Mouse (Mus musculus) stomach, embryonic 14.5 days (tissue): ENCODE measurements around the gene Cacng1. TPM values are rescaled to one million over a fixed set of nuclear protein-coding genes. Genes with fewer than 3 reads are reported as not detected.

Source experiments
- ATAC-seq: fragments of 200-750 bp; cut with Nextera tagmentation; 2 replicates; pipeline ENCODE4 v1.8.0; 2017; ENCODE audit warnings: low read depth, moderate TSS enrichment; ENCODE audit not compliant: insufficient number of reproducible peaks, insufficient read depth, low FRiP score
- H3K27ac ChIP-seq: fragments of 300-500 bp; sonication (generic); 2 replicates; pipeline ENCODE4 v1.5.1; 2014; ENCODE audit warnings: mild to moderate bottlenecking, low read length, moderate library complexity, mixed read lengths
- H3K27me3 ChIP-seq: fragments of 300-500 bp; sonication (generic); 2 replicates; pipeline ENCODE4 v1.6.1; 2014; ENCODE audit warnings: low read length, control low read depth, mixed read lengths; ENCODE audit not compliant: control insufficient read depth, insufficient read depth
- H3K36me3 ChIP-seq: fragments of 300-500 bp; sonication (generic); 2 replicates; pipeline ENCODE4 v1.6.1; 2014; ENCODE audit warnings: mild to moderate bottlenecking, control low read depth, low read length, moderate library complexity, mixed read lengths; ENCODE audit not compliant: control insufficient read depth, insufficient read depth
- H3K4me1 ChIP-seq: fragments of 300-500 bp; sonication (generic); 2 replicates; pipeline ENCODE4 v1.6.1; 2014; ENCODE audit warnings: low read length, control low read depth, mixed read lengths; ENCODE audit not compliant: control insufficient read depth, insufficient read depth
- H3K4me2 ChIP-seq: fragments of 300-500 bp; sonication (generic); replicated peaks from 2 replicates; pipeline ENCODE4 v1.6.1; 2014; ENCODE audit warnings: low read depth, low read length, control low read depth
- H3K4me3 ChIP-seq: fragments of 300-500 bp; sonication (generic); 2 replicates; pipeline ENCODE4 v1.5.1; 2014; ENCODE audit warnings: low read depth, low read length, control low read depth
- H3K9ac ChIP-seq: fragments of 300-500 bp; sonication (generic); replicated peaks from 2 replicates; pipeline ENCODE4 v1.6.1; 2014; ENCODE audit warnings: low read depth, mild to moderate bottlenecking, control low read depth, low read length, moderate library complexity, mixed read lengths
- H3K9me3 ChIP-seq: fragments of 300-500 bp; sonication (generic); 2 replicates; pipeline ENCODE4 v1.6.1; 2016; ENCODE audit warnings: low read depth, low read length, control low read depth; ENCODE audit not compliant: control insufficient read depth
- WGBS: fragments of 180-500 bp; shearing (Covaris S2); extraction: QIAGEN DNeasy Blood & Tissue Kit; methylation state at CpG from one replicate; pipeline ENCODE4 v1.1.7; 2014; 5-methylcytosine and 5-hydroxymethylcytosine counted together
- polyA plus RNA-seq: library from polyadenylated mRNA; unstranded; fragments of >200 nt; fragmentation: Nextera tagmentation; extraction: Ambion mirVana; gene quantifications from 2 replicates; pipeline ENCODE4 v1.2.1, GENCODE M21; 2014

The Cacng1 gene
- polyA plus RNA-seq: not detected in 2 replicates

- H3K9me3 ChIP-seq: no peaks in the 10 kb centered on the region
- no peak within 1 kb of the TSS for H3K27ac ChIP-seq
- WGBS: 70% methylated on average over 16 of the region's 16 CpGs
- no peaks in the 10 kb centered on the region for H3K27me3 ChIP-seq
- H3K4me1 ChIP-seq: no peaks in the 10 kb centered on the region
- no peaks in the 10 kb centered on the region for H3K36me3 ChIP-seq
- no peak within 1 kb of the TSS for H3K4me2 ChIP-seq
- no peak within 1 kb of the TSS for H3K9ac ChIP-seq
- H3K4me3 ChIP-seq: no peak within 1 kb of the TSS
- no peak for ATAC-seq
These were observed at the start of gene Cacng1 for GRCm38 (mm10) chr11:107716332-107716938. Cacng1 (minus strand) TSS chr11:107716522.

GRCm38 (mm10) chr11:107762688-107763460 lies 46.6 kb upstream of the Cacng1 start:
- H3K4me2 ChIP-seq: no peak overlapping the region
- ATAC-seq: peak; percentile 53; the same call in 1 of the 2 replicates
- H3K4me1 ChIP-seq: peaks cover 13% of the 10 kb centered on the region
- H3K27me3 ChIP-seq: no peaks in the 10 kb centered on the region
- no peak overlapping the region for H3K4me3 ChIP-seq
- no peaks in the 10 kb centered on the region for H3K9me3 ChIP-seq
- no peak overlapping the region for H3K27ac ChIP-seq
- H3K36me3 ChIP-seq: no peaks in the 10 kb centered on the region
- H3K9ac ChIP-seq: no peak overlapping the region
- WGBS: 34% methylated on average over 8 of the region's 8 CpGs

- H3K9ac ChIP-seq: no peak overlapping the region
- H3K27me3 ChIP-seq: no peaks in the 10 kb centered on the region
- peaks cover 13% of the 10 kb centered on the region for H3K4me1 ChIP-seq
- no peak overlapping the region for H3K4me2 ChIP-seq
- no peaks in the 10 kb centered on the region for H3K36me3 ChIP-seq
- ATAC-seq: no peak
- H3K4me3 ChIP-seq: no peak overlapping the region
- no peak overlapping the region for H3K27ac ChIP-seq
- no peaks in the 10 kb centered on the region for H3K9me3 ChIP-seq
- WGBS: 66% methylated on average over 10 of the region's 10 CpGs
These were observed 45.6 kb upstream of the Cacng1 start for GRCm38 (mm10) chr11:107761790-107762500.

- ATAC-seq: no peak
- Histone ChIP-seq H3K4me2 (no peak overlapping the region), H3K9me3 (no peaks in the 10 kb centered on the region), H3K4me1 (peaks cover 13% of the 10 kb centered on the region), H3K27me3 (no peaks in the 10 kb centered on the region), H3K36me3 (no peaks in the 10 kb centered on the region), H3K4me3 (no peak overlapping the region), H3K9ac (no peak overlapping the region), H3K27ac (no peak overlapping the region)
- WGBS: 73% methylated on average over 10 of the region's 10 CpGs
These were observed 43.7 kb upstream of the Cacng1 start for GRCm38 (mm10) chr11:107760001-107760400.

- Histone ChIP-seq H3K27me3 (no peaks in the 10 kb centered on the region), H3K9me3 (no peaks in the 10 kb centered on the region), H3K4me3 (no peak overlapping the region), H3K36me3 (no peaks in the 10 kb centered on the region), H3K4me2 (no peak overlapping the region), H3K27ac (no peak overlapping the region), H3K4me1 (peaks cover 13% of the 10 kb centered on the region), H3K9ac (no peak overlapping the region)
- ATAC-seq: no peak
- 75% methylated on average over 9 of the region's 9 CpGs for WGBS
These were observed 43.2 kb upstream of the Cacng1 start for GRCm38 (mm10) chr11:107759516-107759915.

- no peaks in the 10 kb centered on the region for H3K9me3 ChIP-seq
- H3K27ac ChIP-seq: no peak overlapping the region
- no peak overlapping the region for H3K4me3 ChIP-seq
- H3K4me2 ChIP-seq: no peak overlapping the region
- no peak overlapping the region for H3K9ac ChIP-seq
- no peak for ATAC-seq
- no peaks in the 10 kb centered on the region for H3K27me3 ChIP-seq
- no peaks in the 10 kb centered on the region for H3K36me3 ChIP-seq
- no peaks in the 10 kb centered on the region for H3K4me1 ChIP-seq
- 89% methylated on average over 5 of the region's 5 CpGs for WGBS
These were observed 32.8 kb upstream of the Cacng1 start for GRCm38 (mm10) chr11:107749114-107749513.

- Histone ChIP-seq H3K27me3 (no peaks in the 10 kb centered on the region), H3K27ac (no peak overlapping the region), H3K4me3 (no peak overlapping the region), H3K4me1 (no peaks in the 10 kb centered on the region), H3K9me3 (no peaks in the 10 kb centered on the region), H3K4me2 (no peak overlapping the region), H3K36me3 (no peaks in the 10 kb centered on the region), H3K9ac (no peak overlapping the region)
- ATAC-seq: no peak
- 68% methylated on average over 5 of the region's 5 CpGs for WGBS
These were observed 32.1 kb upstream of the Cacng1 start for GRCm38 (mm10) chr11:107748243-107749035.

GRCm38 (mm10) chr11:107743100-107743499 lies 26.8 kb upstream of the Cacng1 start:
- ATAC-seq: no peak
- Histone ChIP-seq H3K36me3 (no peaks in the 10 kb centered on the region), H3K27ac (no peak overlapping the region), H3K27me3 (no peaks in the 10 kb centered on the region), H3K9ac (no peak overlapping the region), H3K4me3 (no peak overlapping the region), H3K4me1 (no peaks in the 10 kb centered on the region), H3K4me2 (no peak overlapping the region), H3K9me3 (no peaks in the 10 kb centered on the region)
- 48% methylated on average over 3 of the region's 3 CpGs for WGBS
